Mouse (Mus musculus): ENCODE measurements at regions not wholly inside any gene's neighbourhood (a gene's known extent, or its start where the extent isn't known, plus 50 kb on each side); places are given as distances from the start of the nearest gene placed in this dataset.

DNA sequence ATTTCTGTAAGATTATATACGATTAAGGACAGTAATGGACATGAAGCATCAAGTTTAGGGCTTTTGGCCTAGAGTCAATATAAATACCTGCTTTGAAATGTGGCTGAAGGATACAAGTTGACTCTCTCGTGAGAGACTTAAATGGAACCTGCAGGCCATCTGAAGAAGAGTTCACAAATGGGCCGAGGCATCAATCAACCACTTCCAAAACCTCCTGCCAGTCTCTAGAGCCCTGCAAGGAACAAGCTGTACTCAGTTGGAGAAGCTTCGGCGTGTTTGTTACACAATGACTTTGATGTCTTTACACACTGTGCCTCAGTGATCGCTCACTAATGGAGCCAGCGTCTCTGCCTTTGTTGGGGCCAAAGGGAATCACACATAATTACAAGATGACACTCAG, 146.1 kb upstream of the Ccnd2 start:
- no peak for TF ChIP-seq CTCF (IDR thresholded peaks at IDR 0.05)
- no peak for TF ChIP-seq EP300 (IDR thresholded peaks at IDR 0.05)

Data from lung, postnatal 0 days (tissue).